Mouse (Mus musculus): Measurements from ENCODE around the gene 4930539E08Rik. TPM values are rescaled to one million over a fixed set of nuclear protein-coding genes. Genes with fewer than 3 reads are reported as not detected.

Gene 4930539E08Rik
- polyA plus RNA-seq, 1 experiment = 4.9 TPM

GRCm38 (mm10) chr17:28936622-28937345 is 21.7 kb upstream of the 4930539E08Rik start:
- TF ChIP-seq CTCF (IDR thresholded peaks at IDR 0.05; ENCODE audit: control insufficient read depth, insufficient read depth, insufficient replicate concordance, low read depth, low read length) = peak; percentile 90
- TF ChIP-seq POLR2A (IDR thresholded peaks at IDR 0.05; ENCODE audit: control insufficient read depth, low read depth, low read length) = no peak
- Histone ChIP-seq H3K4me3 (ENCODE audit: control insufficient read depth, low read depth, low read length) (no peak overlapping the region), H3K36me3 (ENCODE audit: control insufficient read depth, insufficient read depth, low read length) (no peaks in the 10 kb centered on the region), H3K4me1 (ENCODE audit: control insufficient read depth, insufficient read depth, low read length) (peaks cover 14% of the 10 kb centered on the region), H3K27ac (ENCODE audit: control insufficient read depth, insufficient read depth, low read depth, low read length) (no peak overlapping the region), H3K27me3 (ENCODE audit: control insufficient read depth, insufficient read depth, low read length) (no peaks in the 10 kb centered on the region)

DNA sequence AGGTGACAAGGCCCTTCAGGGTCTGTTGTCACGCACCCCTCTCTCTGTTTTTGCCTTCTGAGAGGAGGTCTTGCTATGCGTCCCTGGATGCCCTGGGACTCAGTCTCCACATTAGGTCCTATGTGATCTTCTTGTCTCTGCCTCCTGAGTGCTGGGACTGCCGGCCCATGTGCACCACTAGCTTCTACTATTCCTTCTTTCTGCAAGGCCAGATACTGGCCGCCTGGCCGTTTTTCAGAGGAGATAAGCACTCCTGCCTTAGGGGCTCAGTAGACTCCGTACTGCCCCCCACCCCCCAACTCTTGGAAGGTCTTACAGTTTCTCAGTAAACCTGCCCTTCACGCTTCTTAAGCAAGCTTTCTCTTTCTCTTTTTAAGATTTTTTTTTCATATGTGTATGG is 21.0 kb upstream of the 4930539E08Rik start:
- TF ChIP-seq POLR2A (IDR thresholded peaks at IDR 0.05; ENCODE audit: control insufficient read depth, low read depth, low read length) = no peak
- TF ChIP-seq CTCF (IDR thresholded peaks at IDR 0.05; ENCODE audit: control insufficient read depth, insufficient read depth, insufficient replicate concordance, low read depth, low read length) = no peak
- no peak overlapping the region for H3K4me3 ChIP-seq (ENCODE audit: control insufficient read depth, low read depth, low read length)
- no peaks in the 10 kb centered on the region for H3K36me3 ChIP-seq (ENCODE audit: control insufficient read depth, insufficient read depth, low read length)
- no peak overlapping the region for H3K27ac ChIP-seq (ENCODE audit: control insufficient read depth, insufficient read depth, low read depth, low read length)
- peaks cover 7% of the 10 kb centered on the region for H3K4me1 ChIP-seq (ENCODE audit: control insufficient read depth, insufficient read depth, low read length)
- no peaks in the 10 kb centered on the region for H3K27me3 ChIP-seq (ENCODE audit: control insufficient read depth, insufficient read depth, low read length)

DNA sequence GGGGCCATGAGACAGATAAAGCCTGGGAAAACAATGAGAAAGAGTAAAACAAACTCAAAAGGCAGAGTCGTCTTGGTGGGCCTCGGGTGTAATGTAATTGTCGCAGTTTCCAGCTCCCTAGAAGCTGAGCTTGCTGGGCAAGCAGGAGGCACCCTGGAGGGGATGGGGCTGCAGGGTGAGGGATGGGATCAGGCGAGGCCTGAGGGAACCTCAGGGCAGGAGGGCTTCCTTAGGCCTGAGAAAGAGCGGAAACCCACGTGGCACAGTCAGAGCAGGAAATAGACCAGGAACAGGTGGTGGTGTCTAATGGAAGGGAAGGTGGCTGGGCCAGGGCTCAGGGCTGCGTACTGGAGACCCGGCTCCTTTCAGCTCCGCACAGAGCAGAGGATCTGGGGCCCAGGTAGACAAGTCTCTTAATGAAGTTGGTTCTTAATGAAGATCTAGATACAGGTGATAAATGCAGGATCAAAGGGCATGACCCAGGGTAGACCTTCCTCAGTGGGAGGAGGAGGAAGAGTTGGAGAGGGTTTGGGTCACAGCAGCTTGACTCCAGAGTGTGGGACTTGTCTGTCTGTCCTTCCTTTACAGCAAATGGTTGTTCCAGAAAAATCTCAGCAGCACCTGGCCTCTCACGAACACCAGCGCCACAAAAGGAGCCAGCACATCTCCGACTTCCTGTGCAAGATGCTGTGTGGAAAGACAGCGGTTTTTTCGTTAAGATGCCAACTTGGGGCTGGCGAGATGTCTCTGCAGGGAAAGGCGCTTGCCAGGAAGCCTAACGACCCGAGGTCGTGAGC is 19.2 kb upstream of the 4930539E08Rik start:
- Histone ChIP-seq H3K4me1 (ENCODE audit: control insufficient read depth, insufficient read depth, low read length) (peaks cover 4% of the 10 kb centered on the region), H3K27ac (ENCODE audit: control insufficient read depth, insufficient read depth, low read depth, low read length) (no peak overlapping the region)
- no peak for TF ChIP-seq POLR2A (IDR thresholded peaks at IDR 0.05; ENCODE audit: control insufficient read depth, low read depth, low read length)
- TF ChIP-seq CTCF (IDR thresholded peaks at IDR 0.05; ENCODE audit: control insufficient read depth, insufficient read depth, insufficient replicate concordance, low read depth, low read length) = no peak

DNA sequence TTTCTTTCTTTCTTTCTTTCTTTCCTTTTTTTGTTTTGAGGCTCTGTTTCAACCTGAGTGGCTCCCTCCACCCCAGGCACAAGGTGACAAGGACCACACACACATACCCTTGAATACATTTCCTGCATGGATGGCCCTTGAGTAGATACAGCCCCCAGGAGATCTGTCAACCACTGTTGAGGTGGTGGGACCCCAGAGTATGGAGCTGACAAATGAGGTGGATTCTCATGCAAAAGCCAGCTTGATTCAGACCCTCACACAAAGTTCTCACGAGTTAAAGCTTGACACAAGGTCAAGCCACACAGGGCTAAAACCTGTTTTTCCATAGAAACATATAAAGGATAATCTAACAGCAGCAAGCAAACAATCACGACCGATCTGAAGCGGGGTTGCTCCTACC is 17.1 kb upstream of the 4930539E08Rik start:
- no peak overlapping the region for H3K27ac ChIP-seq (ENCODE audit: control insufficient read depth, insufficient read depth, low read depth, low read length)
- TF ChIP-seq CTCF (IDR thresholded peaks at IDR 0.05; ENCODE audit: control insufficient read depth, insufficient read depth, insufficient replicate concordance, low read depth, low read length) (no peak), POLR2A (IDR thresholded peaks at IDR 0.05; ENCODE audit: control insufficient read depth, low read depth, low read length) (no peak)
- no peaks in the 10 kb centered on the region for H3K27me3 ChIP-seq (ENCODE audit: control insufficient read depth, insufficient read depth, low read length)
- no peaks in the 10 kb centered on the region for H3K36me3 ChIP-seq (ENCODE audit: control insufficient read depth, insufficient read depth, low read length)
- H3K4me1 ChIP-seq (ENCODE audit: control insufficient read depth, insufficient read depth, low read length) = peaks cover 4% of the 10 kb centered on the region
- H3K4me3 ChIP-seq (ENCODE audit: control insufficient read depth, low read depth, low read length) = no peak overlapping the region

More for the DNA sequence above, 19.2 kb upstream of the 4930539E08Rik start:
- no peak overlapping the region for H3K4me3 ChIP-seq (ENCODE audit: control insufficient read depth, low read depth, low read length)
- no peaks in the 10 kb centered on the region for H3K36me3 ChIP-seq (ENCODE audit: control insufficient read depth, insufficient read depth, low read length)
- no peaks in the 10 kb centered on the region for H3K27me3 ChIP-seq (ENCODE audit: control insufficient read depth, insufficient read depth, low read length)

DNA sequence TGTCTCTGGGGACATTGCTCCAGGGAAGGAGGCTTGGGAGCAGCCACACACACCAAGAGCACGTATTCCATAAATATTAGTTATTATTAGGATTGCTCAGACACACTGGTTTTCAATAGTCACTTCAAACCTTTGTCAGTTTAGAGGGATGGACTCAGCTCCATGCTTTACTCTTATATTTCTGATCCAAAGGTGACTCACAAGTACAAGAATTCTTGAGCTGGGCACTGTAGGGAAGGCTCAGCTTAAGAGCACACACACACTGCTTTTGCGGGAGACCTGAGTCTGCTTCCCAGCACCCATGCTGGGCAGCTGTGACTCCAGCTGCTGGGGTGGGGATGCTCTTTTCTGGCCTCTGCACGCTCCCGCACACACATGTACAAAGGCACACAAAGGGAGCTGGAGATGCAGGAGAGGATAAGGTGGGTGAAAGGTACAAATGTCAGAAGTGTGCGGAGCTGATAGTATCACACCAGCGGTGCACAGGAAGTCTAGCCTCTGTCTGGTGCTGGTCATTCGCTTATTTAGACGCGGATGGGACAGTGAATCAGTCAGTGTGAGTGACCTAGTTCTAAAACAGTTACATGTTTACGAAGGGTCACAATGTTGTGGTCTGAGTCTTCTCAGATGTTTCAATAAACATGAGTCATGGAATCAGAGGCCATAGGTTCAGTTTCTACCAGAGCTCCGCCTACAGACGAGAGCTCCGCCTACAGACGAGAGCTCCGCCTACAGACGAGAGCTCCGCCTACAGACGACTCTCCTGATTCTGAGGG is 16.5 kb upstream of the 4930539E08Rik start:
- no peak for TF ChIP-seq CTCF (IDR thresholded peaks at IDR 0.05; ENCODE audit: control insufficient read depth, insufficient read depth, insufficient replicate concordance, low read depth, low read length)
- TF ChIP-seq POLR2A (IDR thresholded peaks at IDR 0.05; ENCODE audit: control insufficient read depth, low read depth, low read length) = no peak
- Histone ChIP-seq H3K4me3 (ENCODE audit: control insufficient read depth, low read depth, low read length) (no peak overlapping the region), H3K27me3 (ENCODE audit: control insufficient read depth, insufficient read depth, low read length) (no peaks in the 10 kb centered on the region), H3K27ac (ENCODE audit: control insufficient read depth, insufficient read depth, low read depth, low read length) (no peak overlapping the region), H3K36me3 (ENCODE audit: control insufficient read depth, insufficient read depth, low read length) (no peaks in the 10 kb centered on the region), H3K4me1 (ENCODE audit: control insufficient read depth, insufficient read depth, low read length) (peaks cover 7% of the 10 kb centered on the region)

GRCm38 (mm10) chr17:28930392-28931074 is 15.4 kb upstream of the 4930539E08Rik start:
- H3K4me1 ChIP-seq (ENCODE audit: control insufficient read depth, insufficient read depth, low read length) = peaks cover 7% of the 10 kb centered on the region
- no peaks in the 10 kb centered on the region for H3K36me3 ChIP-seq (ENCODE audit: control insufficient read depth, insufficient read depth, low read length)
- no peak overlapping the region for H3K4me3 ChIP-seq (ENCODE audit: control insufficient read depth, low read depth, low read length)
- no peaks in the 10 kb centered on the region for H3K27me3 ChIP-seq (ENCODE audit: control insufficient read depth, insufficient read depth, low read length)
- no peak for TF ChIP-seq CTCF (IDR thresholded peaks at IDR 0.05; ENCODE audit: control insufficient read depth, insufficient read depth, insufficient replicate concordance, low read depth, low read length)
- TF ChIP-seq POLR2A (IDR thresholded peaks at IDR 0.05; ENCODE audit: control insufficient read depth, low read depth, low read length) = no peak
- no peak overlapping the region for H3K27ac ChIP-seq (ENCODE audit: control insufficient read depth, insufficient read depth, low read depth, low read length)

Measured in testis, adult 2 months (tissue).